Mouse (Mus musculus) ovary, postnatal 36 days (tissue): Measurements from ENCODE around the gene Acbd5.

ENCODE experiments used
- DNase-seq: peaks from one replicate; pipeline ENCODE4 v3.0.0; 2022; ENCODE audit warnings: low spot score, mixed read lengths

Gene Acbd5

DNA sequence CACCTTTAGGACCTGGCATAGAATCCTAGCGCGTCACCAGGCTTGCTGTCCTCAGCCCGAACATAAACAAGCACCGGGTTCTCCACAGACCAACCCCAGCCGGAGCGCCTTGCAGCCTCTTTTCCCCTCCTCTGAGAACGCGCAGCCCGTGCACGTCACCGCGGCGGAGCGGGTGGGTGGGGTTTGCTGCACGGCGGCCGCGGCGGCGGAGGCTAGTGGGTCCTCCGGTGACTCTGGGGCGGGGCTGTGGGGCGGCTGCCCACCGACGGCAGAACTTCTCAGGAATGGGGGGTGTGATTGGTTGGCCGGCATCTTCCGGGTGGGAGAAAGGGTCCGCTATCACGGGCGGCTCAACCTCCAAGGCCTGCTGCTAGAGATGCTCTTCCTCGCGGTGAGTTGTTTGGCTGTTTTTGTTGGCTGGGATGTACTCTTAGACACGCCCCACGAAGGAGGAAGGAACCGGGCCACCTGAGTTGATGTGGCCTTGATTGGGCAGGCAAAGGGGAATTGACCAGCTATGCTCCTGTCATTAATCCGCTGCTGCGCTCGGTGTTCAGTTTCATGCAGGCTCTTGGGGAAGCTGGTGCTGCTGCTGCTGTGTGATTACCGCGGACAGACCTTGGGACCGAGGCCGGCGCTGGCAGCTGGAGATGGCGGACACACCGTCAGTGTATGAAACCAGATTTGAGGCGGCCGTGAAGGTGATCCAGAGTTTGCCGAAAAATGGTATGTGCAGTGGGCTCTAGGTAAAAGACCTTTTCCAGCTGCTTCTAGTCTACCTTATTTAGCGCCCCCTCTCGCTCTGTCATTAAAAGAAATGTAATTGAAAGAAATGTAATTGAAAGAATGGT is 1.2 kb downstream of the Acbd5 start:
- peak; percentile 94 for DNase-seq

DNA sequence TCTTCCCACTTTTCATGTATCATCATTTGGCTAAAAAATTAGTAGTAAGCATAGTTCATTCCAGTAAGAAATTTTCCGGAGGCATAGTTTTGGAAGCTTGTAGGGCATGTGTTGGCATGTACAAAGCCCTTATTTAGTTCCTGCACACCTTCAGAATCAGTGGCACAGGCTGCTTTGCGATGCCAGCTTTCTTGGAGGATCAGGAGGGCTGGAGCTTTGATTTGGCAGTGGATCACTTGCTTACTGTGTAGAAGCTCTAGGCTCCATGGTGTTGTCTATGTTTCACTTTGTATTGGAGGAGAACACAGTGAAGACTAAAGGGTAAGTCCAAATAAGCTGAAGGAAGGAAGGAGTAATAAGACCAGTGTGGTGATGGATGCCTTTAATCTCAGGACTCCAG is 2.5 kb downstream of the Acbd5 start:
- no peak for DNase-seq

DNA sequence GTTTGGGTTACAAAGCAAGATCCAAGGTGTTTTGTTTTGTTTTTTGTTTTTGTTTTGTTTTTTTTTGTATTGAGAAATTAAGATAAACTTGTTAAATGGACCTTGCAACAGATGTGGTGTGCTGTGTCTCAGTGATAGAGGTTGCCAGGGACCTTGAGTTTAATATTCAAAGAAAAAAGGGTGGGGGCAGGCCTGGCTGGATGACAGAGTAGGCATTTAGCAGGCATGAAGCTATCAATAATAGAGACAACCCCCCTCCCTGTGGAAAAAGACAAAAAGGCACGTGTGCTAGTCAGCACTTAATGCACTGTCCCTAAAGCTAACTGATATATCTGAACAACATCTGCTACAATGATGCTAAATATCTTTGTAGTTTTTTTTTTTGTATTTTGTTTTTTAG is 3.4 kb downstream of the Acbd5 start:
- no peak for DNase-seq

DNA sequence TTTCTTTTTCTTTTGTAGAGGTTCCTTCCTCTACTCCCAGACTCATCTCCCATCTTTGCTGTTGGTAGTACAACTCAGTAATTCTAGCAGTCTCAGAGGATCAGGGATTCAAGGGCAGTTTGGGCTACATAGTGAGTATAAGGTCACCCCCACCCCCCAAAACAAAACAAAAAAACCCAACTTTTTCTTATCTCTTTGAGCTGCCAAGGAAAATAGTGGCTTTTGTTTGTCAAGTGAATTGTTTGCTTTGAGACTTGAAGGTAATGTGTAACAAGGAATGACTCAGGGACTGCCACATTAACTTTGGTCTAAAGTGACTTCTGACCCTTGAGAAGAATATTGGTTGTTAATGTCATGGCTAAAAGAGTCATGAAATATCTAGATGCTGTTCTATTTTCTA is 7.9 kb downstream of the Acbd5 start:
- no peak for DNase-seq

DNA sequence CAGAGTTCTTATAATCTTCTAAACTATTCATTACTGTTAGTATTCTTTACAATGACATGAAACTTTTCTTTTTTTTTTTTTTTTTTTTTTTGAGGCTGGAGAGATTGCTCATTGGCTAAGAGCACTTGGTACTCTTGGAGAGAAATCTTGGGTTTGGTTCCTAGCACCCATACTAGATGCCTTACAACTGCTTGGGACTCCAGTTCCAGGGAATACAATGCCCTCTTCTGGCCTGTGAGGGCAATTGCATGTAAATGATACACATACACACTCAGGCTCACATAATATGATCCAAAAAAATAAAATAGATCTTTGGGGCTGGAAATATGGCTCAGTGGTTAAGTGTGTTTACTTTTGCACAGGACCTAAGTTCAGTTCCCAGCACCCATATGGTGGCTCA is 8.8 kb downstream of the Acbd5 start:
- DNase-seq = no peak

DNA sequence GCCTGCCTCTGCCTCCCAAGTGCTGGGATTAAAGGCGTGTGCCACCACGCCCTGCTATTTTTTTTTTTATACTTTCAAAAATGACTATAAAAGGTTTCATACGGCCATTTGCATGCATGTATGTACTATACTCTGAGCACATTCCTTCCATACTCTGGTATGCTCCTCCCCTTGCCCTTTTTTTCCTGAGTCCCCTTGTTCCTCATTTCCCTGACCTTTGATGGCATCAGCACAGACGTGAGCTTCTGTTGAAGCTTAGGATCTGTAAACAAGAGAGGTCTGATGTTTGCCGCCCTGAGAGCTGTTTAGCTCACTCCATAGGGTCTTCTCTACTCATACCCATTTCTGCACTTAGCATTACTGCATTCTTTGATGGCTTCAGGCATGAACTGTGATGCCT is 9.7 kb downstream of the Acbd5 start:
- no peak for DNase-seq

DNA sequence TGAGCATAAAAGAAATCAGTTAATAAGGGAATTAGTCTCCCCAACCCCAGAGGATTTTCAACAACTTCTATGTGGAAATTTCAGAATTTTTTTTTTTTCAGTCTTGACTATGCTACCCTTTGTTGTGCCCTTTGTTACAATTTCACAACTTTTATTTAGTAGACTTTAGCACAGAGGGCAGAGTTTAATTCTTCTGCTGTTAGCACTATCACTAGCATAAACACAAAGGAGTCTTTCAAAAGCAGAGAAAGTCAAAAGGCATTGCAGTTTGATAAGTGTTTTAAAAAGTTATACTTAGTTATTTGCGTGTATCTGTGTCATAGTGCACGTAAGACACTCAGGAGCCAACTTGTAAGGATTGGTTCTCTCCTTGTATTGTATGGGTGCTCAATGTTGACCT is 10.6 kb downstream of the Acbd5 start:
- no peak for DNase-seq

DNA sequence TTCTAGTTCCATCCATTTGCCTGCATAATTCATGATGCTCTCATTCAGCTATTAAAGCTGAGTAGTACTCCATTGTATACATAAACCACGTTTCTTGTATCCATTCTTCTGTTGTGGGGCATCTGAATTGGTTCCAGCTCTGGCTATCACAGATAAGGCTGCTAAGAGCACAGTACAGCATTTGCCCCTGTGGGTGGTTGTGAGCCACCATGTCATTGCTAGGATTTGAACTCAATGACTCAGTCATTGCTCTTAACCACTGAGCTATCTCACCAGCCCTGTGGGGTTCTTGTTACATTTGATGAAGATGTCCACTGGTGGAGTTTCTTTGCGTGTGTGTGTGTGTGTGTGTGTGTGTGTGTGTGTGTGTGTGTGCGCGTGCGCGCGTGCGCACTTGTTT is 16.6 kb downstream of the Acbd5 start:
- DNase-seq = no peak

DNA sequence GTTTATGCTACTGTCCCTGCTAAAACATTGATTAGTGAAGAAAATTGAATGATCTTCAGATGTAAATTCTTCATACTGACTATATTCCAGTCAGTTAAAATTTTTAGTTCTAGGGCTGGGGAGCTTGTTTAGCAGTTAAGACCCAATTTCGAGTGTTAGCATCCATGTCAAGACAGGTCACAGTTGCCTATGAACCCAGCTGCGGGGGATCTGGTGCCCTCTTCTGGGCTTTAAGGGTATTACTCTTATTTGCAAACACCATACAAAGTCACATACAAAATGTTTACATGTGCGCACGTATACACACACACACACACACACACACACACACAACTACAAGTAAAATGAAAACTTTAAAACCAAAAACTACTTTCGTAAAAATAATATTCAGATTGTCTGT is 24.2 kb downstream of the Acbd5 start:
- no peak for DNase-seq

DNA sequence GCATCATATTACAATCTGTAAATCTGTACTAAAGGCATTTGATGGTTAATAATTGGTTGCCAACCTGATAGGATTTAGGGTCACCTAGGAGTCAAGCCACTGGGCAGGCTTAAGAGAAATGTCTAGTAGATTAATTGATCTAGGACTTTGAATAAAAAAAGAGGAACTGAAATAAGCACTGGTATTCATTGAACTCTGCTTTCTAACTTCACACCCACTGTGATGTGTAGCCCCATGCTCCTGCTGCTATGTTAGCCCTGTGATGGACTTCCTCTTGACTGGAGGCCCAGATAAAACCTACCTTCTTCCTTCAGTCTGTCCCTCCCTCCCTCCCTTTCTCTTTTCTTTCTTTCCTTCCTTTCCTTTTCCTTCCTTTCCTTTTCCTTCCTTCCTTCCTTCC is 29.1 kb downstream of the Acbd5 start:
- no peak for DNase-seq

DNA sequence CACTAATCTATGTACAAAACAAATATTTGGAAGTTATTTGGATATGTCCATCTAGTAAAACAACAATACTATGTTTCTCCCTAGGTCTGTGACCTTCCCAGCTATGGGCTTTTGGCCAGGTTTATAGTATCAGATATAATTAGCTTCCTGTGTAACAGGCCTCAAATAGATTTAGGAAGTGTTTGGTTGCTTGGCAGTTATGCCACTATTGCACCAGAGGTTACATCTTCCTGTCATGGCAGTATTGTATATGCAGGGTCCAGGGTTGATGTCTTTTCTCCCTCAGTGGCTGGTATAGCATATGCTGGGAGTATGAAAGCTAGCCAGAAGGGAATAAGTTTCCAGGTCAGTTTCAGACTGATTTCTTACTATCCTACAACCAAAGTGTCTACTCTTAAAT is 34.3 kb downstream of the Acbd5 start:
- no peak for DNase-seq

DNA sequence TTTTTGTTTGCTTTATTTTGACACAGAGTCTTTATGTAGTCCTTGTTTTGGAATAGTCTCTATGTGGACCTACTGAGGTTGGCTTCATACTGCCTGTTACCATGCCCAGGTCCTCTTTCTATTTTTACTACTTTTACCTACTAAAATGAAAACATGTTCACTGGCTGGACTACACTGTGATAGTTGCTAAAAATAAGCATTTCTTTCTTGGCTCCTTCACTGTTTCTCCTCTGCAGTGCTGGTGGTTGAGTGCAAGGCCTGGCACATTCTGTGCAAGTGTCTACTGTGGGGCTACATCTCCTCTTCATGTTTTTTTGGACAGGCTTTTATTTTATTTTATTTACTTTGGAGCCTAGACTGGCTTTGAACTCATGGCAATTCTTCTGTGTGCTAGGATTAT is 51.6 kb downstream of the Acbd5 start:
- no peak for DNase-seq

DNA sequence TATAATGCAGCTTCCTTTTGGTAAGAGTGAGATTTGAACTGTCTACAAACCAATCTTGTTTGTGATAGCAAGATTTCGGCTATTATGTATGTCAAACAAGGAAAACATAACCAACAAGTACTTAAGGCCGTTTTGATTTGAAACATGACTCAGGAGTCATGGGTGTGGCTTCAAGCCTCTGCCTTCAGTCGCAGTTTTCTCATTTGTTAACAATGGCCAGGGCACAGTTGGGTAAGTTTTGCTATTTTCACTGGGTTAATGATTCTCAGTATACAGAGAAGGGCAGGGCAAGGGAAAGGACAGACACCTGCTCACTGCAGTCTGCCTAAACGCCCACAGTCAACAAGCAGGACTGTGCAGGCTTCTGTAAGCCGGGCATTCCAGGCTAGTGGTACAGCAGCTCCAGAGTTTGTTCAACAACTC is 87.2 kb downstream of the Acbd5 start:
- DNase-seq = no peak

DNA sequence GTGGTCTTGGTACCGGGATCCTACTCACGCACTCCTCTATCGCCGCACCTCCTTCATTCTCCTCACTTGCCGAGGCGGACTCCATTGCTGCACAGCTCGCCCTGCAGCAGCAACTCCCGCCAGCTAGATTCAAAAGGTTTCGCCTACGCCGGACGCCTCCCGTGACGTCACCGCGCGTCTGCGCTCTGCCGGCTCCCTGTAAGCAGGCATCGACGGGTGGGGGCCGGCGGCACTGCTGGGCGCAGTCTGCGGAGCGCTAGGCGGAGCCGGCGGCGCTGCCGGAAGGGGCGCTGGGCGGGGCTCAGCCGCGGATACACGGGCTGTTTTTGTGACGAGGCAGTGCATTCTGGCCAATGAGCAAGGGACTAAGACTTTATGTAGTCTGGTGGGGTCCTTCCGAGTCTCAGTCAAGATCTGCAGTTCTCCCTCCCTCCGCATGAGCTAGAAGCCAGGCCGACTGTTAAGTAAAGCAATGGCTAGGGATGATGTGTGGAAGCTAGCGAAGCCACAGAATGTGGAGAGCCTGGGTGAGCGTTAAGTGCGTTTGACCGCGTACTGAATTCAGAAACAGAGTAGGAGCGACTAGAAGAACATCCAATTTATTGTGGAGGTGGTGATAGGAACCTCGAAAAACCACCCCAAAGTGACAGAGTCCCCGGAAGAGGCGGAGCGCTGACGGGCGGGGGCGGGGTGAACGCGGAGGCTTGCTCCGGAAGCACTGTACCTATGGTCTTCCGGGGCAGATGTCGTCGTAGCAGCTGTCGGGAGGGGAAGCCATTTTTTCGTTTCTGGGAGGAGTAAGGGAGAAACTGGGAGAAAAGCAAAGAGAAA is 88.0 kb downstream of the Acbd5 start, which contains the start of the genes Mastl and Yme1l1:
TSS of gene Mastl (minus strand) at position 248 of the 831 bp plus-strand sequence.
TSS of gene Yme1l1 (plus strand) at position 593 of the 831 bp plus-strand sequence.
- DNase-seq = peak; percentile 97

DNA sequence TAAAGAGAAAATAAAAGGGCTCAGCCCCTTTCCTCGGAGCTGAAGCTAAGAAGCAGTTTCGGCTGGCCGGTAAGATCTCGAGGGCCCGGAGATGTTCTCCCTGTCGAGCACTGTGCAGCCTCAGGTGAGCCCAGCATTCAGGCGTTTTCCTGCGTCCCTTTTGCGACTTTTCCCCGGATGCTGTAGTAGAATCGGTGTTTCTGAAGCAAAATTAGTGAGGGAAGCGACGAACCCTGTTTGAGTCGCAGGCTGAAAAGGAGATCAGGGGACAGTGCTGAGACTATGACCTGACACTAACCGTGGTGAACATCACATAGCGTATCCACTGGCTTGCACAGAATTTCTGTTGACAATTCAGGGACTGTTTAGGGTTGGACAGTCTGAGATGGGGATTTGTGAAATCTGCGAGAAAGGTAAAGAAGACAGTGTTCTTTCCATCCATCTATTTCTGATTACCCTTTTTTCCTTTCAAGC is 88.7 kb downstream of the Acbd5 start:
- DNase-seq = no peak
